Mouse (Mus musculus) midbrain, embryonic 15.5 days (tissue): ENCODE measurements around the gene Gde1. TPM values are rescaled to one million over a fixed set of nuclear protein-coding genes. Genes with fewer than 3 reads are reported as not detected.
A peak's percentile ranks its signal among the peaks of the same experiment; 100 is the strongest.

ENCODE experiments used
- ATAC-seq: fragments of 200-750 bp; cut with Nextera tagmentation; replicated peaks from 2 replicates; pipeline ENCODE4 v1.8.0; 2017; ENCODE audit warnings: moderate TSS enrichment
- H3K27ac ChIP-seq: fragments of 300-500 bp; sonication (generic); 2 replicates; pipeline ENCODE4 v1.5.1; 2015; ENCODE audit warnings: mild to moderate bottlenecking, inconsistent platforms
- H3K27me3 ChIP-seq: fragments of 300-500 bp; sonication (generic); replicated peaks from 2 replicates; pipeline ENCODE4 v1.6.1; 2015; ENCODE audit warnings: inconsistent platforms
- H3K36me3 ChIP-seq: fragments of 300-500 bp; sonication (generic); replicated peaks from 2 replicates; pipeline ENCODE4 v1.6.1; 2015; ENCODE audit warnings: inconsistent platforms
- H3K4me1 ChIP-seq: fragments of 300-500 bp; sonication (generic); 2 replicates; pipeline ENCODE4 v1.6.1; 2015; ENCODE audit warnings: inconsistent platforms
- H3K4me2 ChIP-seq: fragments of 300-500 bp; sonication (generic); 2 replicates; pipeline ENCODE4 v1.6.1; 2015; ENCODE audit warnings: inconsistent platforms, mild to moderate bottlenecking, moderate library complexity
- H3K4me3 ChIP-seq: fragments of 300-500 bp; sonication (generic); 2 replicates; pipeline ENCODE4 v1.5.1; 2015; ENCODE audit warnings: mild to moderate bottlenecking, inconsistent platforms
- H3K9ac ChIP-seq: fragments of 300-500 bp; sonication (generic); 2 replicates; pipeline ENCODE4 v1.6.1; 2015; ENCODE audit warnings: mild to moderate bottlenecking, inconsistent platforms
- H3K9me3 ChIP-seq: fragments of 300-500 bp; sonication (generic); 2 replicates; pipeline ENCODE4 v1.6.1; 2016; ENCODE audit warnings: inconsistent platforms
- WGBS: fragments of 180-500 bp; shearing (Covaris S2); methylation state at CpG from one replicate; pipeline ENCODE4 v1.1.7; 2015; ENCODE audit warnings: mixed read lengths; 5-methylcytosine and 5-hydroxymethylcytosine counted together
- polyA plus RNA-seq: library from polyadenylated mRNA; unstranded; fragments of >200 nt; fragmentation: Nextera tagmentation; extraction: Ambion mirVana; gene quantifications from 2 replicates; pipeline ENCODE4 v1.2.1, GENCODE M21; 2015

The Gde1 gene
- polyA plus RNA-seq, 1 experiment from 2014 or later: 186 TPM

DNA sequence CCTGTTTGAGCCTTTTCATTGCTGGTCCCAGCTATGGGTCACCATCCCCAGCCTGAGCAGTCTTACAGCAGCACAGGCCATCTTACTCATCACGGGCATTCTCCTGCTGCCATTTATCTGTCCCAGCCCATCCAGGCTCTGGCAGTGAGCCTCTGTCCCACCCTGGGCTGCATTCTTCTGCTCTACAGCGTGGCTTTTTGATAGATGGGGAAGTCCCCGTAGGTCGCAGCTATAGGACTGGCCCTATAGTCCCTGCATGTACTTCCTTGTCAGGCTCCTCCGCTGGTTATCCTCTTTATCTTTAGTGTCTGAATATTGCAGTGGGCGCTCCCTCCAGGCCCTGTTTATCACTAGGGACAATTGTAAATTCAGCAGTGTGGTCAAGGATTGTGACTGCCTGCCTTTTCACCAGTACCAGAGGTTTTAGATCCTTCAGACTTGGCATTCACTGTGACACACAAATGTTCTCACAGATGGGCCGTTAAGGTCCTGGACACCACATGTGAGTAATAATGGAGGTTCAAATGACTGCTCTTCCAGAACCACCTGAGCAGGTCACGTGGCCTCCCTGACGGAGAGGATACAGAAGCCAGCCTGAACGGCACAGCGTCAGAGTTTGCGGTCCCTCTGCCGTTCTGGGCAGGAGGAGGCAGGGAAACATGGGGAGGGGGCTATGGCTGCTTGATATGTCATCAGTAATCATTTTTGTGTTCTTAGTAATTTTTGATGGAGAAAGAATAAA lies 23.4 kb upstream of the Gde1 start:
- Histone ChIP-seq H3K4me1 (no peaks in the 10 kb centered on the region), H3K9me3 (no peaks in the 10 kb centered on the region), H3K4me3 (no peak overlapping the region), H3K27me3 (no peaks in the 10 kb centered on the region), H3K4me2 (no peak overlapping the region), H3K9ac (no peak overlapping the region), H3K36me3 (peaks cover 53% of the 10 kb centered on the region), H3K27ac (no peak overlapping the region)
- WGBS: 96% methylated on average over 13 of the region's 13 CpGs
- ATAC-seq: no peak

GRCm38 (mm10) chr7:118725459-118725858 lies 19.9 kb upstream of the Gde1 start:
- no peak overlapping the region for H3K9ac ChIP-seq
- H3K4me1 ChIP-seq: no peaks in the 10 kb centered on the region
- H3K4me3 ChIP-seq: no peak overlapping the region
- H3K27ac ChIP-seq: no peak overlapping the region
- no peaks in the 10 kb centered on the region for H3K9me3 ChIP-seq
- no peak overlapping the region for H3K4me2 ChIP-seq
- 91% methylated on average over 2 of the region's 2 CpGs for WGBS
- H3K27me3 ChIP-seq: no peaks in the 10 kb centered on the region
- ATAC-seq: no peak
- peaks cover 53% of the 10 kb centered on the region for H3K36me3 ChIP-seq

DNA sequence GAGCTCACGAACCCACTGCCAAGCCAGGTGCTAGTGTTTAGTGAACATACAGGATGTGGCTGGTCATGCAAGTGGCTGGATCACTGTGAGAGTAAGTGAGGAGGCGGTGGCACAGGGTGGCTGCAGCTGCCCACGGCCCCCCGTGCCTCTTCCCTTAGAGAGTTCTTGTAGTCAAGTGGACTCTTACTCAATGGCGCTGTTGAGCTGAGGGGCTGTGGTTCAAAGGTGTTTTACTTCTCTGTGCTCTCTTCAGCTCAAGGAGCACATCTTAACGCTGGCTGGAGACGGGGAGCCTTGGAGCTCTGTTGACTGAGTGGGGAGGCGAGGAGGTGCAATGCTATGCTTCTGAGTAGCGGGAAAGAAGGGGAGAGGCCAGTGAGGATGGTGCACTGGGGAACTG lies 18.3 kb upstream of the Gde1 start:
- 93% methylated on average over 9 of the region's 9 CpGs for WGBS
- H3K9ac ChIP-seq: no peak overlapping the region
- no peak overlapping the region for H3K4me2 ChIP-seq
- no peak overlapping the region for H3K4me3 ChIP-seq
- H3K36me3 ChIP-seq: peaks cover 40% of the 10 kb centered on the region
- no peaks in the 10 kb centered on the region for H3K4me1 ChIP-seq
- H3K9me3 ChIP-seq: no peaks in the 10 kb centered on the region
- ATAC-seq: no peak
- H3K27me3 ChIP-seq: no peaks in the 10 kb centered on the region
- H3K27ac ChIP-seq: no peak overlapping the region

GRCm38 (mm10) chr7:118718066-118718465 lies 12.5 kb upstream of the Gde1 start:
- Histone ChIP-seq H3K9me3 (no peaks in the 10 kb centered on the region), H3K36me3 (peaks cover 35% of the 10 kb centered on the region), H3K4me1 (peaks cover 9% of the 10 kb centered on the region), H3K27ac (no peak overlapping the region), H3K4me3 (no peak overlapping the region), H3K4me2 (no peak overlapping the region), H3K9ac (no peak overlapping the region), H3K27me3 (no peaks in the 10 kb centered on the region)
- ATAC-seq: no peak
- WGBS: 93% methylated on average over 4 of the region's 4 CpGs

GRCm38 (mm10) chr7:118714873-118715272 lies 9.3 kb upstream of the Gde1 start:
- WGBS: 86% methylated on average over 1 of the region's 1 CpGs
- H3K4me2 ChIP-seq: no peak overlapping the region

DNA sequence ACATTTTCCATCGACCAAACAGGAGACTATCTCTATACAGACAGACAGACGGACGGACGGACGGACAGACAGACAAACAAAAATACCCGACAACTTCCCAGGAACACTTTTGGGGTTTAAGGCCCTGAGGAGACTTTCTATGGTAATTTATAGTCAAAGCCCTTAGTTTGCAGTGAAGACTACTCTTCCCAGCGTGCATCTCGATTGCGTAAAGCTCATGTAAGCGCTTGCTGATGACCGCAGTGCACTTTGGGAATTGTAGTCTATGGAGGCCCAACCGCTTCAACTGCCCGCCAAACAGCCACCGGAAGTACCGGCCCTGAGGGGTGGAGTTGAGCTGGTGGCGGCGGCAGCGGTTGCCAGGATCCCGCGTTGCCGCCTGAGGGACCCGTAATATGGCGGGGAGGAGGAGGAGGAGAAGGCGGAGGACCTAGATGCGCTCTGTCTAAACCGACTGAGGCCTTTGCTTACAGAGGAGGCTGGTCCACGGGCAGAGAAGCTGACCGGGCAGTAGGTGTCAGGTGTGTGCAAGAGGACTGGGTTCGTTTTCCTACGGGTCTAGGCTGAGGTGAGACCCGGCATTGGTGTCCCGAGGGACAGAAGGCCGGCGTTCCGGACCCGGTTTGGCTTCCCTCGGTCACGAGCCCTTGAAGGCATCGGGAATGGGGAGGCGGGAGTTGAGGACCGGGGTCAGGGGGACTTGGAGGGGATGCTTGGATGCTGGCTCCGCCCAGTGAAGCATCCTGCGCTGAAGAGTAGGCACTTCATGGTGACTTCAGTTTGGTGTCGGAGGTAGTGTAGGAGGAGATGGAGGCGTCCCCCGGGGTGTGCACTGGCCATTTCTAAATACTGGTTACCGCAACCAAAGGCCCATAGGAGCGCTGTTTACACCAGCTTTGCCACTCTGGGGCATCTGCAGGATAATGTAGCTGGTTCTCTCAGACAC lies 6.9 kb upstream of the Gde1 start, which contains the start of gene Ccp110:
Ccp110 (plus strand) TSS at position 325 of the 946 bp plus-strand sequence.
- H3K9ac ChIP-seq: peak within 1 kb of the TSS; percentile 79
- H3K27ac ChIP-seq: peak within 1 kb of the TSS; percentile 82
- no peaks in the 10 kb centered on the region for H3K27me3 ChIP-seq
- peak within 1 kb of the TSS; percentile 77 for H3K4me2 ChIP-seq
- no peaks in the 10 kb centered on the region for H3K9me3 ChIP-seq
- peaks cover 12% of the 10 kb centered on the region for H3K36me3 ChIP-seq
- ATAC-seq: peak; percentile 98
- H3K4me1 ChIP-seq: peaks cover 12% of the 10 kb centered on the region
- H3K4me3 ChIP-seq: peak within 1 kb of the TSS; percentile 93
- WGBS: 1% methylated on average over 48 of the region's 48 CpGs

More at GRCm38 (mm10) chr7:118714873-118715272, 9.3 kb upstream of the Gde1 start:
- peaks cover 12% of the 10 kb centered on the region for H3K4me1 ChIP-seq
- no peak overlapping the region for H3K4me3 ChIP-seq
- H3K36me3 ChIP-seq: peaks cover 19% of the 10 kb centered on the region
- no peak for ATAC-seq
- no peak overlapping the region for H3K9ac ChIP-seq
- no peaks in the 10 kb centered on the region for H3K9me3 ChIP-seq
- H3K27ac ChIP-seq: no peak overlapping the region
- no peaks in the 10 kb centered on the region for H3K27me3 ChIP-seq

- 61% methylated on average over 5 of the region's 5 CpGs for WGBS
- Histone ChIP-seq H3K27ac (no peak overlapping the region), H3K9ac (no peak overlapping the region), H3K9me3 (no peaks in the 10 kb centered on the region), H3K4me3 (no peak overlapping the region), H3K4me1 (peaks cover 19% of the 10 kb centered on the region), H3K4me2 (no peak overlapping the region), H3K27me3 (no peaks in the 10 kb centered on the region), H3K36me3 (peaks cover 7% of the 10 kb centered on the region)
- no peak for ATAC-seq
These were observed 5.2 kb upstream of the Gde1 start for GRCm38 (mm10) chr7:118710776-118711175.

DNA sequence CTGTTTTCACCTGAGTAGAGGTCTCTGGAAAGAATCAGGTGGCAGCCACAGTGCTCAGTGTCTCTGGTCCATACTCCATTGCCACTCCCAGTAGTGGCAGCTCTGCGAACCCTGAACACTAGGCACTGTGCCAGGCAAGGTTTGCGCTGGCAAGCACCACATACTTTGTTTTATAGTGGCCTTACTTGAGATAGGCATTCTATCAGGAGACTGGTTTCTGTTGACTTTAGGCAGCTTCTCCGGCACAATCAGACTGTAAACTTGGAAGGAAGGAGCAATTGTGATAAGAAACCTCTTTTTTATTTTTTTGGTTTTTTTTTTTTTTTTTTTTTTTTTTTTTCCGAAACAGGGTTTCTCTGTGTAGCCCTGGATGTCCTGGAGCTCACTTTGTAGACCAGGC lies 2.4 kb upstream of the Gde1 start:
- Histone ChIP-seq H3K9me3 (no peaks in the 10 kb centered on the region), H3K27me3 (no peaks in the 10 kb centered on the region), H3K4me3 (no peak overlapping the region), H3K4me2 (no peak overlapping the region), H3K36me3 (no peaks in the 10 kb centered on the region), H3K9ac (no peak overlapping the region), H3K4me1 (peaks cover 29% of the 10 kb centered on the region), H3K27ac (no peak overlapping the region)
- ATAC-seq: no peak
- WGBS: 84% methylated on average over 4 of the region's 4 CpGs

- H3K4me2 ChIP-seq: no peak overlapping the region
- H3K9me3 ChIP-seq: no peaks in the 10 kb centered on the region
- H3K9ac ChIP-seq: no peak overlapping the region
- WGBS: 72% methylated on average over 2 of the region's 2 CpGs
- H3K4me1 ChIP-seq: peaks cover 28% of the 10 kb centered on the region
- H3K4me3 ChIP-seq: no peak overlapping the region
- no peaks in the 10 kb centered on the region for H3K36me3 ChIP-seq
- no peak for ATAC-seq
- no peak overlapping the region for H3K27ac ChIP-seq
- no peaks in the 10 kb centered on the region for H3K27me3 ChIP-seq
These were observed 1.6 kb upstream of the Gde1 start for GRCm38 (mm10) chr7:118707216-118707615.

GRCm38 (mm10) chr7:118706488-118706887 lies 910 bp upstream of the Gde1 start:
- H3K4me2 ChIP-seq: no peak overlapping the region

GRCm38 (mm10) chr7:118706051-118706450 lies 473 bp upstream of the Gde1 start:
- Histone ChIP-seq H3K4me1 (peaks cover 28% of the 10 kb centered on the region), H3K36me3 (no peaks in the 10 kb centered on the region), H3K4me3 (peak overlapping the region; percentile 77), H3K9ac (no peak overlapping the region), H3K9me3 (no peaks in the 10 kb centered on the region), H3K27ac (peak overlapping the region; percentile 93), H3K4me2 (peak overlapping the region; percentile 53), H3K27me3 (no peaks in the 10 kb centered on the region)
- ATAC-seq: no peak; the same call in 1 of the 2 replicates
- 23% methylated on average over 6 of the region's 6 CpGs for WGBS

More at GRCm38 (mm10) chr7:118706488-118706887, 910 bp upstream of the Gde1 start:
- ATAC-seq: no peak
- Histone ChIP-seq H3K4me1 (peaks cover 28% of the 10 kb centered on the region), H3K9me3 (no peaks in the 10 kb centered on the region), H3K27me3 (no peaks in the 10 kb centered on the region), H3K4me3 (no peak overlapping the region), H3K9ac (no peak overlapping the region), H3K27ac (no peak overlapping the region), H3K36me3 (no peaks in the 10 kb centered on the region)
- 91% methylated on average over 5 of the region's 5 CpGs for WGBS
